Mouse (Mus musculus): ENCODE results near the gene Olfr324. TPM values are rescaled to one million over a fixed set of nuclear protein-coding genes. Genes with fewer than 3 reads are reported as not detected.
A peak's percentile ranks its signal among the peaks of the same experiment; 100 is the strongest.

The Olfr324 gene
- total RNA-seq, 2 experiments from 2014 or later: not detected

DNA sequence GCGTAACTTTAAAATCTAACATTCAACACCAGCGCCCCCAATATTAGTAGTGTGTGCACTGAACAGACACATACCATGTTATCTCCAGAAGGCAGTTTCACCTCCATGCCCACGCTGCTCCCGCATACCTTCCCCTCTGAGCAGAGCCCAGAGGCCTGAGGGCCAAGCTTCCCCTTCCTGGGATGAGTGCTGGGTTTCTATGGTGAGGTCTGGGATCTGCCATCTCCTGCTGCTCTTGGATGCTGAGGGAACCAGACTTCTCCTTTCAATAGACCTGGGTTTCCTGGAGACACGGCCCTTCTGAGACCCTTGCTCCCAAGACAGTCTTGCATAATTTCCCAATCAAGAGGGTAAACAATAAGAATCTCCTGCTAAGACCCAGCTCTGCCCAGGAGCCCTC is 35.5 kb downstream of the Olfr324 start, which contains the start of gene Olfr323:
Olfr323 (minus strand) TSS at position 101 of the 400 bp plus-strand sequence.
- no peak for ATAC-seq (replicated peaks; ENCODE audit: poor library complexity)

DNA sequence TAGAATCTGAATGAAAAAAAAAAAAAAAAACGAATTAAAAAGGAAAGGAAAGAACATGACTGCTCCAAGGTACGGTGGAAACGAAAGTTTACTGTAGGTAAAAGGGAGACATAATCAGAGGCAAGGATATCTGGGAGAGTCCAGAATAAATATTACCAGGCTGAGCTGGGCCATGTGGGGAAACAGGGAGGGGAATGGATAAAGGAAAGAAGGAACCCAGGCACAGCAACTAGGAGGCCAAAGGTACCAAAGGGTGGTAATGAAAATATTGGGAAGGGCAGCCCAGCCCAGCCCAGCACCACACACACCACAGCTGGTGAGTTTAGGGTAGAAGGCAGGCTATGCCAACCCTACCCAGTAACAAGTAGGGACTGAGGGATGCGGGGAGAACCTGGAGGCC is 40.0 kb downstream of the Olfr324 start:
- no peak for ATAC-seq (replicated peaks; ENCODE audit: poor library complexity)

DNA sequence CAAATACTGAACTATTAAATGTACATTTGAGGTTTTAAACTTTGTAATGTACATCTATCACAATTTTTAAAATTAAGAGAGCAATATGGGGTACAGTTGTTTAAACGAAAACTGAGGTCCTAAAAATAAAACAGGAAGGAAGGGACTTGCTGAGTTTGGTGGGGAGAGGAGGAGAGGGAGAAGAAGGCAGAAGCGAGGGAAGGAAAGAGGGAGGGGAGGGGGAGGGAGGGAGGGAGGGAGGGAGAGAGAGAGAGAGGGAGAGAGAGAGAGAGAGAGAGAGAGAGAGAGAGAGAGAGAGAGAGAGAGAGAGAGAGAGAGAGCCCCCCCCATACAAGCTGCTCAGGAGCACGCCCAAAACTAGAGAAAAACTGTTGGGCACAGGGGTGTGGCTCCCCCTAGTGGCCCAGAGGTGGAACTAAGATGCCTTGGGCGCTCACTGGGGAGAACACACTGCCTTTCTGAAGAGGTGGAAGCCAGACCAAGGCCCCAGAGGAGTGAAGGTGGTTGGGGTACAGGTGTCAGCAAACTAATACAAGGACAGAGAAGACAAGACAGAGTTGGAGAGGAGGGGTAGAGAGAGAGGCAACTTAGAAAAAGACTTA is 41.6 kb downstream of the Olfr324 start:
- peak; percentile 75 for ATAC-seq (replicated peaks; ENCODE audit: poor library complexity)

DNA sequence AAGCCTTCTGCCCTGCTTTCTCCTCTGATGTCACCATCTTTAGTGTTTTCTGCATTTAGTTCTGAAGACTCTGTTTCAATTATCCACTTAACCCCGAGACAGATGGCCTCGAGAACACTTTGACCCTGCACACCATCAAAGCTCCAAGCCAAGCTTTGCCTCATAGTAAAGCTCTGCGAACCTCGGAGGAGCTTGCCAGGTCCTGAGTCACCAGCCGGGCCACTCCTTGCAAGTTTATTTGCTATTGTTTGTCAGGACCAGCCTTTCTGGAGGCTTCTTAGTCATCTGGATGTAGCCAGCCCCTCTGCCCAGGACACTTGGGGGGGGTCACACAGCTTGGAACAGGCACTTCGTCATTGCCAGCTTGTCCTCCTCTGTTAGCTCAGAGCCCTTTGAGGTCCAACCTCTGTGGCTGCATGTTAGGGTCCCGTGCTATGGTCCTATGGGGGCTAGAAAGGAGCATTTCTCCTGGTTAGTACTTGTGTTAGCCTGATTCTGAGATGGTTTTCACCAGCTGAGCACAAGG is 43.3 kb downstream of the Olfr324 start:
- no peak for ATAC-seq (replicated peaks; ENCODE audit: poor library complexity)

DNA sequence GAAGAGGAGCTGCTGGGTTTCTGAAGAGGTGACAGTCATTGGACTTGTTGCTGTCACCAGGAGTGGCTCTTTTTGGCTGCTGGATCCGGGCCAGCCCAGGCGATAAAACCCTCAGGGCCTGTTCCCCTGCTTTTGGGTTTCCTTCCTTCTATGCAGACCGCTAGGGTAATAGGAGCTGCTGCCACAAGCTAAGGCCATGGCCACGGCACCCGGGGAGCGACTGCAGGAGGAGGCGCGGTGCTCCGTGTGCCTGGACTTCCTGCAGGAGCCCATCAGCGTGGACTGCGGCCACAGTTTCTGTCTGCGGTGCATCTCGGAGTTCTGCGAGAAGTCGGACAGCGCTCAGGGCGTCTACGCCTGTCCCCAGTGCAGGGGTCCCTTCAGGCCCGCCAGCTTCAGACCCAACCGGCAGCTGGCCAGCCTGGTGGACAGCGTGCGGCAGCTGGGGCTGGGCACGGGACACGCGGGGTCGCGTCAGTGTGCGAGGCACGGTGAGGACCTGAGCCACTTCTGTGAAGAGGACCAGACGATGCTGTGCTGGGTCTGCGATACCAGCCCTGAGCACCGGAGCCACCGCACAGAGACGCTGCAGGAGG is 45.5 kb downstream of the Olfr324 start, which contains the start of gene Trim58:
Trim58 (plus strand) TSS at position 194 of the 596 bp plus-strand sequence.
- ATAC-seq (replicated peaks; ENCODE audit: poor library complexity): peak; percentile 51

DNA sequence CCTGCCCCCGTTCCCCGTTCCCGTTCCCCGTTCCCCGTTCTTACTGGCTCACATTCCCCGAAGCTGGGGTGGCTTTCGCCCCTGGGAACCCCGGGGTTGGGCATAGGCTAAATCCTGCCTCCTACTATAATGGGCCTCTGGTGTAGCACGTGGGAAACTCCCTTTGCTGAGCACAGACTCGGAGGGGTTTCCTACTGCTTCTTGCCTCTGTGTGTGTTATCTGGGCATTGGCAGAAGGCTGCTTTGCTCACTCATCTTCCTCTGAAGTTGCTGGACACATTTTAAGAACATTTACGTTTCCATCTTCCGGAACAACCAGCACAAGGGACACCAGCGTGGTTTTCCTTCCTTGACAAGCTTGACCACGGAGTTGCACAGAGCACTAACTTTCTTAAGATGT is 46.1 kb downstream of the Olfr324 start:
- peak; percentile 27 for ATAC-seq (replicated peaks; ENCODE audit: poor library complexity)

DNA sequence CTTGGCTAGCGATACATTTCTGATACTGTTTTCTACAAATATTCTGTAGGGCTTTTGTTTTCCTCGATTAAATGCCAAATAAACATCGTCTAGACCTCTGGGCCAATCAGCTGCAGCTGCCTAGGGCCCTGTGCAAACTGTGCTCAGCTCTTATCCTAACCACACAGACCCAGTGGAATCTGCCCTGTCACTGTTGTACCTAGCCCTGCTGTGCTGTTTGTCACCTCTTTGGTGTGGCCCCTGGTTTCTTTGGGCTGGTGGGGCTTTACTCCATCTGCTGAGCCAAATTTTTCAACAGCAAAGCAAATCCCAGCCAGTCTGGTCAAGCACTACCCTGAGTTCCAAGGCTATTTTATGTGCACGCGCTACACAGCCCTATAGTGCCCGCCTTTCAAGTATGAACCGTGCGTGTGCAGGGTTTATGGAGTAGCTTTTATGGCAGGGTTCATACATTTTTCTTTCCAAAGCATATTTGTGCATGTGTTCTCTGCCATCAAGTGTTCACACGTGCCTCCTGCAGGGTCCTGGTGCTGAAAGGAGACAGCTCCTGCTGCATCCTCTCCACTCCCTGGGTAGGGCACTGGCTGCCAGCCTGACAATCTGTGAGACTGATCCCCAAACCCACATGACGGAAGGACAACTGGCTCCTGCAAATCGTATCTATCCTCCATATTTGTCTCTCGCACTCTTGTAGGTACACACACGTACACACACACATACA is 46.9 kb downstream of the Olfr324 start:
- peak; percentile 81 for ATAC-seq (replicated peaks; ENCODE audit: poor library complexity)

DNA sequence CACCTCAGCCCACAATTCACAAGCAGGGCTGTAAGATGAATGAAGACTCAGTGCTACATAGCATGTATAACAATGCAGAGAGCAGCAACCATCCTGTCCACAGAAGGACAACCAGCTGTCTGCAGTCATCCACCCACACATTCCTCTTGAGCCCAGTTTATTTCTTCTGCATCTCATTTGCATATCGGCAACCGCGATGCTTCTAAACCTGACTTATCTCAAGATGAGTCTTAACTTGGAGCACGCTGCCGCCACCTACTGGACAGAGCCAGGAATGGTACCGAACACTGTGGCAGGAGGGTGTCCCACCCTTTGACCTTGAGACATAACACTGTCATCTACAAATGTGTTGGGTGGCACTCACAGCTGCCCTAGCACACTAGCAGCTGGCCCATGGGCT is 48.4 kb downstream of the Olfr324 start:
- peak; percentile 63 for ATAC-seq (replicated peaks; ENCODE audit: poor library complexity)

Other genes starting within 250 kb of the Olfr324 start
- not detected in 2 replicates for gene Lypd8, start 216.1 kb upstream of the Olfr324 start, total RNA-seq (2015)
- not detected in 2 replicates for gene Lypd8, start 216.1 kb upstream of the Olfr324 start, total RNA-seq (2017)
- gene 1810065E05Rik, start 174.0 kb upstream of the Olfr324 start, total RNA-seq (2015): not detected in 2 replicates
- not detected in 2 replicates for gene 1810065E05Rik, start 174.0 kb upstream of the Olfr324 start, total RNA-seq (2017)
- not detected in 2 replicates for gene Gm12253, start 162.6 kb upstream of the Olfr324 start, total RNA-seq (2015)
- not detected in 2 replicates for gene Gm12253, start 162.6 kb upstream of the Olfr324 start, total RNA-seq (2017)
- gene Lypd9, start 142.2 kb upstream of the Olfr324 start, total RNA-seq (2015): not detected in 2 replicates
- not detected in 2 replicates for gene Lypd9, start 142.2 kb upstream of the Olfr324 start, total RNA-seq (2017)
- not detected in 2 replicates for gene Olfr30, start 132.8 kb upstream of the Olfr324 start, total RNA-seq (2015)
- not detected in 2 replicates for gene Olfr30, start 132.8 kb upstream of the Olfr324 start, total RNA-seq (2017)
- not detected in 2 replicates for gene Olfr332, start 102.6 kb upstream of the Olfr324 start, total RNA-seq (2015)
- not detected in 2 replicates for gene Olfr332, start 102.6 kb upstream of the Olfr324 start, total RNA-seq (2017)
- gene Olfr331, start 92.5 kb upstream of the Olfr324 start, total RNA-seq (2015): not detected in 2 replicates
- gene Olfr331, start 92.5 kb upstream of the Olfr324 start, total RNA-seq (2017): not detected in 2 replicates
- gene Olfr330, start 60.3 kb upstream of the Olfr324 start, total RNA-seq (2015): not detected in 2 replicates
- not detected in 2 replicates for gene Olfr330, start 60.3 kb upstream of the Olfr324 start, total RNA-seq (2017)
- not detected in 2 replicates for gene Olfr329-ps, start 48.7 kb upstream of the Olfr324 start, total RNA-seq (2015)
- gene Olfr329-ps, start 48.7 kb upstream of the Olfr324 start, total RNA-seq (2017): not detected in 2 replicates
- gene Olfr328, start 39.5 kb upstream of the Olfr324 start, total RNA-seq (2015): not detected in 2 replicates
- gene Olfr328, start 39.5 kb upstream of the Olfr324 start, total RNA-seq (2017): not detected in 2 replicates
- gene Olfr224, start 24.6 kb upstream of the Olfr324 start, total RNA-seq (2015): not detected in 2 replicates
- not detected in 2 replicates for gene Olfr224, start 24.6 kb upstream of the Olfr324 start, total RNA-seq (2017)
- not detected in 2 replicates for gene Olfr325, start 17.4 kb upstream of the Olfr324 start, total RNA-seq (2015)
- gene Olfr325, start 17.4 kb upstream of the Olfr324 start, total RNA-seq (2017): not detected in 2 replicates
- not detected in 2 replicates for gene 2210407C18Rik, start 21.0 kb downstream of the Olfr324 start, total RNA-seq (2015)
- gene 2210407C18Rik, start 21.0 kb downstream of the Olfr324 start, total RNA-seq (2017): not detected in 2 replicates
- not detected in 2 replicates for gene Olfr323, start 35.4 kb downstream of the Olfr324 start, total RNA-seq (2015)
- gene Olfr323, start 35.4 kb downstream of the Olfr324 start, total RNA-seq (2017): not detected in 2 replicates
- gene Trim58, start 45.4 kb downstream of the Olfr324 start, total RNA-seq (2015): 1.8 and 3.5 TPM in 2 replicates
- gene Trim58, start 45.4 kb downstream of the Olfr324 start, total RNA-seq (2017): 0.27 and 1.2 TPM in 2 replicates
- gene Olfr322, start 63.7 kb downstream of the Olfr324 start, total RNA-seq (2015): not detected in 2 replicates
- gene Olfr322, start 63.7 kb downstream of the Olfr324 start, total RNA-seq (2017): not detected in 2 replicates
- gene Olfr320, start 86.0 kb downstream of the Olfr324 start, total RNA-seq (2015): not detected in 2 replicates
- not detected in 2 replicates for gene Olfr320, start 86.0 kb downstream of the Olfr324 start, total RNA-seq (2017)
- gene Olfr319, start 104.0 kb downstream of the Olfr324 start, total RNA-seq (2015): not detected in 2 replicates
- not detected in 2 replicates for gene Olfr319, start 104.0 kb downstream of the Olfr324 start, total RNA-seq (2017)
- gene Olfr318, start 128.9 kb downstream of the Olfr324 start, total RNA-seq (2015): not detected in 2 replicates
- gene Olfr318, start 128.9 kb downstream of the Olfr324 start, total RNA-seq (2017): not detected in 2 replicates
- not detected in 2 replicates for gene Olfr317, start 144.1 kb downstream of the Olfr324 start, total RNA-seq (2015)
- not detected in 2 replicates for gene Olfr317, start 144.1 kb downstream of the Olfr324 start, total RNA-seq (2017)
- not detected in 2 replicates for gene Olfr316, start 157.6 kb downstream of the Olfr324 start, total RNA-seq (2015)
- gene Olfr316, start 157.6 kb downstream of the Olfr324 start, total RNA-seq (2017): not detected in 2 replicates
- not detected in 2 replicates for gene Olfr315, start 178.1 kb downstream of the Olfr324 start, total RNA-seq (2015)
- not detected in 2 replicates for gene Olfr315, start 178.1 kb downstream of the Olfr324 start, total RNA-seq (2017)
- gene Olfr314, start 187.8 kb downstream of the Olfr324 start, total RNA-seq (2015): not detected in 2 replicates
- not detected in 2 replicates for gene Olfr314, start 187.8 kb downstream of the Olfr324 start, total RNA-seq (2017)
- gene Fam183b, start 206.8 kb downstream of the Olfr324 start, total RNA-seq (2015): not detected in 2 replicates
- not detected in 2 replicates for gene Fam183b, start 206.8 kb downstream of the Olfr324 start, total RNA-seq (2017)
- gene Olfr313, start 219.9 kb downstream of the Olfr324 start, total RNA-seq (2015): not detected in 2 replicates
- not detected in 2 replicates for gene Olfr313, start 219.9 kb downstream of the Olfr324 start, total RNA-seq (2017)
- gene Olfr312, start 234.1 kb downstream of the Olfr324 start, total RNA-seq (2015): not detected in 2 replicates
- not detected in 2 replicates for gene Olfr312, start 234.1 kb downstream of the Olfr324 start, total RNA-seq (2017)
- not detected in 2 replicates for gene Olfr311, start 244.1 kb downstream of the Olfr324 start, total RNA-seq (2015)
- gene Olfr311, start 244.1 kb downstream of the Olfr324 start, total RNA-seq (2017): not detected in 2 replicates